Mouse (Mus musculus) B cell, adult 62 days (primary cell): ENCODE data around the gene Mmp21. TPM values are rescaled to one million over a fixed set of nuclear protein-coding genes. Genes with fewer than 3 reads are reported as not detected.

Experiments
- total RNA-seq: library from RNA; stranded (reverse); gene quantifications from 4 replicates; pipeline ENCODE4 v1.2.4, GENCODE M21; 2023

Mmp21 gene
- 0.37 to 0.55 TPM in 2 of 4 replicates, not detected in the others for total RNA-seq

GRCm38 (mm10) chr7:133679961-133680360 lies at the start of gene Mmp21:
Gene Mmp21 (minus strand): TSS chr7:133680061.

GRCm38 (mm10) chr7:133637361-133638305 lies 42.2 kb downstream of the Mmp21 start, which contains the start of gene Edrf1:
Gene Edrf1 (plus strand): TSS chr7:133637543.

Other genes starting within 250 kb of the Mmp21 start
- gene Tex36, start 77.9 kb downstream of the Mmp21 start, total RNA-seq = not detected in 4 replicates
- gene Edrf1, start 42.5 kb downstream of the Mmp21 start, total RNA-seq = 47.2 to 57.6 TPM (median 53.4 TPM) in 4 replicates
- gene Bccip, start 29.3 kb upstream of the Mmp21 start, total RNA-seq = 61.5 to 77.4 TPM (median 65.4 TPM) in 4 replicates
- 9.3 to 11.9 TPM (median 11.3 TPM) in 4 replicates for gene Uros, start 30.0 kb upstream of the Mmp21 start, total RNA-seq
- gene Fank1, start 96.8 kb upstream of the Mmp21 start, total RNA-seq = not detected in 4 replicates
- gene Dhx32, start 102.7 kb upstream of the Mmp21 start, total RNA-seq = 17.3 to 24.6 TPM (median 17.9 TPM) in 4 replicates